Mouse (Mus musculus): ENCODE data around the gene Hexdc.

DNA sequence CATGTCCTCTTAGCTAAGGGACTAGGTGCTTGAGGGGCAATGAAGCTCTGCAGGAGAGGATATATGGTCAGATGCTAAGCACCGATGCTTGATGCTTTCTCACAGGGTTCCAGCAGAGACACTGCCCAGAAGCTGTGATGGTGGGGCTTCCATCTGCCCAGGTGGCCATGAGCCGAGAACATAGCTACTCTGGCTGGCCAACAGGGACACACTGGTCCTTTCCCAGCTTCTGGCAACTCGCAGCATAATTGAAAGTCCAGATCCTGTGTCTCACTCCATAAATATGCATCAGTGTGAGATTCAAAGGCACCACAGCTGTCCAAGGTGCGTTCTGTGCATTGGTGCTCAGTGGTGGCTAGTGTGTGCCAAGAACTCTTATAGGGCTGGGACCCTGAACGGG, 31.0 kb upstream of the Hexdc start:
- TF ChIP-seq CTCF (IDR thresholded peaks at IDR 0.05; ENCODE audit: insufficient read depth, low read depth, low read length) (no peak), POLR2A (IDR thresholded peaks at IDR 0.05; ENCODE audit: insufficient read depth, low read depth, low read length) (no peak)

All from olfactory bulb, adult 2 months (tissue).